Mouse (Mus musculus) ES-Bruce4 (cell line): ENCODE measurements at regions not wholly inside any gene's neighbourhood (a gene's known extent, or its start where the extent isn't known, plus 50 kb on each side); places are given as distances from the start of the nearest gene placed in this dataset.
A peak's percentile ranks its signal among the peaks of the same experiment; 100 is the strongest.

Experiments used
- CTCF ChIP-seq: IDR thresholded peaks from one replicate; pipeline ENCODE4 v1.8.1; 2011; ENCODE audit warnings: low read depth, low read length
- POLR2A ChIP-seq: IDR thresholded peaks from one replicate; pipeline ENCODE4 v1.8.1; 2011; ENCODE audit warnings: low read length; ENCODE audit not compliant: insufficient read depth

DNA sequence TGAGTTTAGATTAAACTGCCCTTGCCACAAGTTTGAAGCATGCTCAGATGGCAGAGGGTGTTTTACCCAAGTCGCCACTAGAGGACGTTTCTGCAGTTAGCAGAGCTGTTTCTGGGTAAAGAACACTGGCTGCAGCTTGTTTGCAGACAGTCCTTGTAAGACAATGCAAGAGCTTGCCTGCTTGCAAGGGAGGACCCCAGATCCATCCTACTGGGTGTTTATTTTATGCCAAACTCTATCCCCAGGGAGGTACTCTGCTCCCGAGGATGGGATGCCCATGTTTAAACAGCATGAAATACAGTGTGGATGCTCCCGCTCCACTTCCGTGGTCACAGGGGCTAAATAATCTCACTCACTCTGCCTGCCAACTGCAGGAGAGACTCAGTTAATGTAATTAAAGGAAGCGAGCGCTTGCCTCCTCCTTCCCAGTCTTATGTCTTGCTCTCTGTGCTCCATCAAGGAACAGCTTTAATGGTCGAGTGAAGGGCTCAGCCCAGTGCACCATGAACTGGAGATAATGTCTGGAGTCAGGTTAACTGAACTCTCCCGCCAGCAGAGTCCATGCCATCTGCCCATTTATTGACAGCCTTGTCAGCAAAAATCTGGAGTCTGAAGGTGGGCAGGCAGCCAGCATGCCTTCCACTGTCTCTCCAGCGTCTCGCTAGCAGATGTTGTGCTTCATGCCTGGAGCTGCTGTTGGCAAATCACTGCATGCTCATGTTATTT is 334.8 kb downstream of the Mex3b start:
- TF ChIP-seq POLR2A (no peak), CTCF (peak; percentile 32)
